Mouse (Mus musculus) midbrain, embryonic 14.5 days (tissue): ENCODE results near the gene Rffl. TPM values are rescaled to one million over a fixed set of nuclear protein-coding genes. Genes with fewer than 3 reads are reported as not detected.
"Not testable (repeated sequence)": the region's sequence is repeated elsewhere in the genome, so short reads cannot be mapped to it uniquely, and the experiment has no call there.

ENCODE experiments used
- ATAC-seq: fragments of 200-750 bp; cut with Nextera tagmentation; 2 replicates; pipeline ENCODE4 v1.8.0; 2017; ENCODE audit warnings: moderate number of reproducible peaks, moderate library complexity; ENCODE audit not compliant: low FRiP score, low TSS enrichment
- DNase-seq: peaks from one replicate; pipeline ENCODE4 v3.0.0-alpha.2; 2015
- H3K27ac ChIP-seq: fragments of 300-500 bp; sonication (generic); replicated peaks from 2 replicates; pipeline ENCODE4 v1.5.1; 2014; ENCODE audit warnings: mild to moderate bottlenecking, low read depth, low read length, moderate library complexity
- H3K27me3 ChIP-seq: fragments of 300-500 bp; sonication (generic); 2 replicates; pipeline ENCODE4 v1.6.1; 2014; ENCODE audit warnings: low read length, control low read depth, mixed read lengths; ENCODE audit not compliant: control insufficient read depth, insufficient read depth
- H3K36me3 ChIP-seq: fragments of 300-500 bp; sonication (generic); 2 replicates; pipeline ENCODE4 v1.6.1; 2014; ENCODE audit warnings: low read length, control low read depth; ENCODE audit not compliant: control insufficient read depth, insufficient read depth
- H3K4me1 ChIP-seq: fragments of 300-500 bp; sonication (generic); 2 replicates; pipeline ENCODE4 v1.6.1; 2014; ENCODE audit warnings: mild to moderate bottlenecking, antibody characterized with exemption, low read length, control low read depth; ENCODE audit not compliant: control insufficient read depth, insufficient read depth
- H3K4me2 ChIP-seq: fragments of 300-500 bp; sonication (generic); 2 replicates; pipeline ENCODE4 v1.6.1; 2014; ENCODE audit warnings: mild to moderate bottlenecking, low read length, moderate library complexity
- H3K4me3 ChIP-seq: fragments of 300-500 bp; sonication (generic); replicated peaks from 2 replicates; pipeline ENCODE4 v1.5.1; 2014; ENCODE audit warnings: low read depth, low read length
- H3K9ac ChIP-seq: fragments of 300-500 bp; sonication (generic); replicated peaks from 2 replicates; pipeline ENCODE4 v1.6.1; 2014; ENCODE audit warnings: mild to moderate bottlenecking, low read length, moderate library complexity
- H3K9me3 ChIP-seq: fragments of 300-500 bp; sonication (generic); 2 replicates; pipeline ENCODE4 v1.6.1; 2016; ENCODE audit warnings: low read length, control low read depth, mixed read lengths; ENCODE audit not compliant: control insufficient read depth
- WGBS: fragments of 180-500 bp; shearing (Covaris S2); extraction: QIAGEN DNeasy Blood & Tissue Kit; methylation state at CpG from one replicate; pipeline ENCODE4 v1.1.7; 2014; 5-methylcytosine and 5-hydroxymethylcytosine counted together
- polyA plus RNA-seq: library from polyadenylated mRNA; unstranded; fragments of >200 nt; fragmentation: Nextera tagmentation; extraction: Ambion mirVana; gene quantifications from 2 replicates; pipeline ENCODE4 v1.2.1, GENCODE M21; 2014

Rffl gene
- polyA plus RNA-seq, 1 experiment from 2014 or later: 4.2 TPM

GRCm38 (mm10) chr11:82845415-82846078 is 25.5 kb downstream of the Rffl start:
- WGBS: 24% methylated on average over 16 of the region's 16 CpGs
- Histone ChIP-seq H3K4me2 (peak overlapping the region; percentile 37), H3K27me3 (no peaks in the 10 kb centered on the region), H3K9ac (peak overlapping the region; percentile 26; the same call in 1 of the 2 replicates), H3K36me3 (no peaks in the 10 kb centered on the region), H3K4me1 (peaks cover 13% of the 10 kb centered on the region), H3K9me3 (no peaks in the 10 kb centered on the region), H3K4me3 (0 out of 2 replicates have a peak overlapping the region, but pooled peaks have one; percentile 9), H3K27ac (0 out of 2 replicates have a peak overlapping the region, but pooled peaks have one; percentile 34)
- DNase-seq (peak; percentile 67), ATAC-seq (no peak)

GRCm38 (mm10) chr11:82844771-82845414 is 26.1 kb downstream of the Rffl start:
- H3K27me3 ChIP-seq: no peaks in the 10 kb centered on the region
- H3K27ac ChIP-seq: no peak overlapping the region
- 74% methylated on average over 11 of the region's 11 CpGs for WGBS
- H3K4me1 ChIP-seq: peaks cover 8% of the 10 kb centered on the region
- no peak for ATAC-seq
- no peak for DNase-seq
- peak overlapping the region; percentile 37; the same call in 1 of the 2 replicates for H3K4me2 ChIP-seq
- H3K9ac ChIP-seq: no peak overlapping the region
- H3K9me3 ChIP-seq: no peaks in the 10 kb centered on the region
- H3K4me3 ChIP-seq: no peak overlapping the region
- no peaks in the 10 kb centered on the region for H3K36me3 ChIP-seq

- DNase-seq (no peak), ATAC-seq (no peak)
- Histone ChIP-seq H3K27ac (no peak overlapping the region), H3K9me3 (no peaks in the 10 kb centered on the region), H3K27me3 (no peaks in the 10 kb centered on the region), H3K4me1 (peaks cover 10% of the 10 kb centered on the region), H3K4me3 (no peak overlapping the region), H3K4me2 (no peak overlapping the region), H3K9ac (no peak overlapping the region), H3K36me3 (no peaks in the 10 kb centered on the region)
- 11% methylated on average over 5 of the region's 5 CpGs for WGBS
These were observed 32.5 kb downstream of the Rffl start for GRCm38 (mm10) chr11:82838511-82838910.

- ATAC-seq: no peak
- 11% methylated on average over 7 of the region's 7 CpGs for WGBS
- Histone ChIP-seq H3K4me2 (no peak overlapping the region), H3K36me3 (no peaks in the 10 kb centered on the region), H3K9me3 (no peaks in the 10 kb centered on the region), H3K9ac (no peak overlapping the region), H3K4me1 (peaks cover 10% of the 10 kb centered on the region), H3K4me3 (no peak overlapping the region), H3K27ac (no peak overlapping the region), H3K27me3 (no peaks in the 10 kb centered on the region)
- DNase-seq: no peak
These were observed 33.2 kb downstream of the Rffl start for GRCm38 (mm10) chr11:82837848-82838247.

- H3K27ac ChIP-seq: no peak overlapping the region
- H3K27me3 ChIP-seq: no peaks in the 10 kb centered on the region
- H3K36me3 ChIP-seq: no peaks in the 10 kb centered on the region
- 51% methylated on average over 7 of the region's 7 CpGs for WGBS
- H3K9me3 ChIP-seq: no peaks in the 10 kb centered on the region
- ATAC-seq (no peak), DNase-seq (no peak)
- H3K4me1 ChIP-seq: peaks cover 10% of the 10 kb centered on the region
- no peak overlapping the region for H3K4me2 ChIP-seq
- no peak overlapping the region for H3K9ac ChIP-seq
- H3K4me3 ChIP-seq: no peak overlapping the region
These were observed 33.8 kb downstream of the Rffl start for GRCm38 (mm10) chr11:82837192-82837591.

GRCm38 (mm10) chr11:82835616-82836432 is 35.2 kb downstream of the Rffl start:
- DNase-seq (no peak), ATAC-seq (no peak)
- Histone ChIP-seq H3K27ac (0 out of 2 replicates have a peak overlapping the region, but pooled peaks have one; percentile 14), H3K4me3 (no peak overlapping the region), H3K9ac (no peak overlapping the region), H3K27me3 (no peaks in the 10 kb centered on the region), H3K36me3 (no peaks in the 10 kb centered on the region), H3K4me2 (no peak overlapping the region), H3K4me1 (peaks cover 13% of the 10 kb centered on the region), H3K9me3 (no peaks in the 10 kb centered on the region)
- 75% methylated on average over 11 of the region's 11 CpGs for WGBS

GRCm38 (mm10) chr11:82834359-82834758 is 36.7 kb downstream of the Rffl start:
- H3K4me2 ChIP-seq, H3K36me3 ChIP-seq, H3K4me3 ChIP-seq, H3K27ac ChIP-seq, DNase-seq, H3K9me3 ChIP-seq, H3K9ac ChIP-seq, ATAC-seq, H3K27me3 ChIP-seq: not testable (repeated sequence)
- WGBS: 91% methylated on average over 7 of the region's 7 CpGs
- H3K4me1 ChIP-seq: peaks cover 13% of the 10 kb centered on the region

GRCm38 (mm10) chr11:82833929-82834328 is 37.1 kb downstream of the Rffl start:
- Histone ChIP-seq H3K4me1 (peaks cover 13% of the 10 kb centered on the region), H3K27me3 (no peaks in the 10 kb centered on the region), H3K27ac (no peak overlapping the region), H3K9me3 (no peaks in the 10 kb centered on the region), H3K9ac (no peak overlapping the region), H3K4me2 (no peak overlapping the region), H3K36me3 (no peaks in the 10 kb centered on the region), H3K4me3 (no peak overlapping the region)
- DNase-seq (no peak), ATAC-seq (no peak)
- 95% methylated on average over 8 of the region's 8 CpGs for WGBS
